Mouse (Mus musculus): Measurements from ENCODE around the gene Gm14632. TPM values are rescaled to one million over a fixed set of nuclear protein-coding genes. Genes with fewer than 3 reads are reported as not detected.

Gm14632 gene
- not detected for polyA plus RNA-seq (2014; fragmentation: Illumina TruSeq; extraction: RNeasy Lipid Tissue Mini Kit (QIAGEN cat#74804))

GRCm38 (mm10) chrX:30329472-30329871 is at the start of gene Gm14632:
TSS of gene Gm14632 (plus strand) at chrX:30329772.

All from ovary, adult 10 weeks (tissue).